Mouse (Mus musculus) CD4-positive helper T cell, adult 2 months (primary cell): ENCODE data around the gene Spryd4.
A peak's percentile ranks its signal among the peaks of the same experiment; 100 is the strongest.
"Not testable (repeated sequence)": the region's sequence is repeated elsewhere in the genome, so short reads cannot be mapped to it uniquely, and the experiment has no call there.

Source experiments
- DNase-seq: peaks from one replicate; pipeline ENCODE4 v3.0.0-alpha.2; 2012; ENCODE audit warnings: low read depth, missing footprints, low spot score

Spryd4 gene

DNA sequence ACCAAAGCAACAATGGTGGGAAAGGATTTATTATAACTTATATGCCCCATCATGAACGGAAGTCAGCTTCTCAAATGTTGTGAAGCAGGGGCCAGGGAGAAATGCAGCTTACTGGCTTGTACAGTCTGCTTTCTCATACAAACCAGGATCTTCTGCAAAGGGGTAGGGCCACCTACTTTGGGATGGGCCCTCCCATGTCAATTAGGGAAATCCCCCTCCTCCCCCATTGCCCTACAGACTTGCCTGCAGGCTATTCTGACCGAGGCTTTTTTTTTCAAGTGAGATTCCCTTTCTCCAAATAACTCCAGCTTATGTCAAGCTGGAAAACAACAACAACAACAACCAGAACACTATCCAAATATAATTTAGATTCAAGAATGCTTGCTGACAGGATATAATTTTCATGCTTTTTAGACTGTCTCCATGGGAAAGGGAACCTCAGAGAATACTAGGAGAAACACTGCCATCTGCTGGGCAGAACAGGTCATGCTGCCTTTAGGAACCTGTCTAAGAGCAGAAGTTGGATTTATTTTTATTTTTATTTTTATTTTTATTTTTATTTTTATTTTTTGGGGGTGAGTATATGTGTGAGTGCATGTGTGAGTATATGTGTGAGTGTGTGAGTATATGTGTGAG lies 23.2 kb downstream of the Spryd4 start:
- peak; percentile 81 for DNase-seq

DNA sequence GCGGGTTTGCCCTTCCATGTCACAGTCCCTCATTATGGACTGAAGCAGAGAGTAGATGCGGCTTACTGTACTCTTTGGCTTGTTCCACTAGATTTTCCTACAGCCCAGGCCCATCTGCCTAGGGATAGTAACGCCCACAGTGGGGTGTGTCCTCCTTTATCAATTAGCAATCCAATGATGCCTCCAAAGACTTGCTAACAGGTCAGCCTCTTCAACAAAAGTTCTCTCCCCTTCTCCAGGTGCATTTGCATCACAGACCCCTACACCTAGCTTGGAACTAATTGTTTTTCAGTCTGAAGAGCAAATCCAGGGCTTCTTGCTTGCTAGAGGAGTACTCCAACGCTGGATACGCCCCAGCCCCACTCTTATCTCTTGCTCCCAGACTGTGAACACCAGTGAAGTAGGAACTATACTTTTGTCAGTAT lies 24.4 kb downstream of the Spryd4 start:
- no peak for DNase-seq

DNA sequence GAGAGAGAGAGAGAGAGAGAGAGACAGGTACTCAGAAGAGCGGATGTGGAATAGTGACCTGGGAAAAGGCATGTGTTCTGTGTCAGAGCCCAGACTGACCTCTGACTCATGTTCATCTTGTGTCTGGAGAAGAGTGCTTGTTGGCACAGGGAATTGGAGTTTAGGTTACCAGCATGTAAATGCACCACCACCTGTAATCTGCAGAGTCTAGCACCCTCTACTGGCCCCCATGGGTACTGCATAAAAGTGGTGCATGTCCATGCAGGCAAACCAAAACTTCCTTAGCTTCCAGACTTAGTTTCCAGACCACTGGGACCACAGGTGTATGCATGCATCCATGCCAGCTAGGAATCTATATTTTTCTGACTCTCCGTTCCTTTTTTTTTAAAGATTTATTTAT lies 25.6 kb downstream of the Spryd4 start:
- peak; percentile 84 for DNase-seq

DNA sequence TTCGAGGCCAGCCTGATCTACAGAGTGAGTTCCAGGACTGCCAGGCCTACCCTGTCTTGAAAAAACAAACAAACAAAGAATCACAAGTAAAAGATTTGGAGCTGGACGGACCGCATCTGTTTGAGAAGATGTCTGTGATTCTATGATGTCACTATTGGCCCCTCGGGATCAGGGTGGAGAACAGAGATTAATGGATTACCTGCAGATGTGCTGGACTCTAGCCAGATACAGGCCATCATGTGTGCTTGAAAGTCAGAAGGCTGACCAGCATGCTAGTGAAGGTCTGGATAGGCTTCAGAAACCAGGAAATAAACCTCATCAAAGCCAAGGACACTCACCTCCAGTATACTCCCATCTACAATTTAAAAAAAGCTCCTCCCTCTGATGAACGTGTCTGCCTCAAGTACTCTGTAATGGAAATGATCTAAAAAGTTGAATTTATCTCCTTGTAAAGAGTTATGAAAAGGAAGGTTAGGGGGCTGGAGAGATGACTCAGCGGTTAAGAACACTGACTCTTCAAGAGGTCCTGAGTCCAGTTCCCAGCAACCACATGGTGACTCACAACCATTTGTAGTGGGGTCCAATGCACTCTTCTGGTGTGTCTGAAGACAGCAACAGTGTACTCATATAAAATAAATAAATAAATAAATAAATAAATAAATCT lies 26.2 kb downstream of the Spryd4 start:
- DNase-seq, result no peak

DNA sequence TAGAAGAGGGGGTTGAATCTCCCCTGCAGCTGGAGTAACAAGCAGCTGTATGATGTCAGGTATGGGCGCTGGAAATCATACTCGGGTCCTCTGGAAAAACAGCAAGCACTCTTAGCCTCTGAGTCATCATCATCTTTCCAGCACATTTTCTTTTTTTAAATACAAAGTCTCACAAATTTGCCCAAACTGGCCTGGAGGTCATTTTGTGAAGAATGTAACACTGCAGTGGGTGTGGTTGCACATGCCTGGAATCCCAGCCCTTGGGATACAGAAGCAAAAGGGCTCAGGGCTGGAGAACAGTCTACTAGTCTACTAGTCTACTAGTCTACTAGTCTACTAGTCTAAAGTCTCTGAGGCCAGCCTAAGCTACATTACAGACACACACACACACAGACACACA lies 27.3 kb downstream of the Spryd4 start:
- DNase-seq, result no peak

DNA sequence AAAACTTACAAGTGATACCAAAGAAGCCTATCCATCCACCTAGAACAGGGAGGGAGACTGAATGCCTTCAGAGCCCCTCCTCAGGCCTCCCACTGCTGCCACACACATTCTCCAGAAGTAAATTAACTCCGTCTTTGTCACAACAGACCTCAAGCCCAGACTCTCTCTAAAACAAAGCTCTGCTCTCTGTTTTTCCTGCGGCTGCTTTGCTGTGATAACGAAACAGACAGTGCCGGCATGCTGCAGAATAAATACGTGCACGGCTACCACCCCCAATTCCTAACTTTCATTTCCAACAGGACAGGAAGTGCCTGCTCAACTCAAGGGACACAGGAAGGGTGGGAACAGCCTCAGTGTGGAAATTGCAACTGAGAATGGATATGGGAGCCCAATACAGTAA lies 31.6 kb downstream of the Spryd4 start, which contains the start of gene Rbms2:
TSS of gene Rbms2 (minus strand) at position 309 of the 400 bp plus-strand sequence.
- no peak for DNase-seq

DNA sequence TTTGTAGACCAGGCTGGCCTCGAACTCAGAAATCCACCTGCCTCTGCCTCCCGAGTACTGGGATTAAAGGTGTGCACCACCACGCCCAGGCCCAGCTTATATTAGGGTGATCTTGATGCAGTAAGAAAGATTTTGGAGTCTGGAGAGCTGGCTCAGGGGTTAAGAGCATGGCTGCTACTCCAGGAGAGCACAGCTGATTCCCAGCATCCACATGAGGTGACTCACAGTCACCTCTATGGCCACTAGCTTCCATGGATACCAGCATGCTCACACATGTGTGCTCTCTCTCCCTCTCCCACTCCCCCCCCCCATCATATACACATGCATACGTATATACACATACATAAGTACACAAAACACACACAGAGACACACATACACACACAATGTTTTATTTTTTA lies 34.3 kb downstream of the Spryd4 start:
- no peak for DNase-seq

DNA sequence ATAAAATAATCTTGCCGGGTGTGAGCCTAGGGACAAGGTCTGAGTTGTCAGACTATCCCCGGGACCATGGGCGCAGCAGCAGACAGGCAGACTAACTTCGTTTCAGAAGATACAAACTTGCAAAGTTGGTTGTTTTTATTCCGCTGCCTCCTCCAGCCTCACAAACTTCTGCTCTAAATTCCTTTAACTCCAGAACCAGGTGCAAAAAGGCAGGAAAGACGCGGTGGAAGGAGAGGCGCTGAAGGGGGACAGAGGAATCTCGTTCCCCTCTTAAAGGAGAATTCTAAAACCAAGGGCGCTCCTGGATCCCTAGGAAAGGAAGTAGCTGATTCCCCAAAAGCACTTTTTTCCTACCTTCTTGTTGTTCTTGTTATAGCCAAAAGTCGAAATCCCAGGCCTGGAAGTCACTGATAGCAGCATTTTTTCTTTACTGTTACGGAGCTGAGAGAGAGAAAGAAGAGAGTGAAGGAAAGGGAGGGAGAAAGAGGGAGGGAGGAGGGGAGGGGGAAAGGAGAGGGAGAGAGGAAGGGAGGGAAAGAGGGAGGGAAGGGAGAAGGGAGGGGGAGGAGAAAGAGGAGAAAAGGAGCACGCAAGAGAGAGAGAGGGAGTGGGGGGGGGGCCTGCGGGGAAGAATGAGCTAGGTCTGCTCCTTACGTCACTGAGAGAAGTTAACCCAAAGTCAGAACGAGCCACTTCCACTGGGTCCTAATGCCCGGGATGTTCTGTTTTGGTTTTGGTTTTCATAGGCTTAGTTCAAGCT lies 35.4 kb downstream of the Spryd4 start:
- DNase-seq, result peak; percentile 87

DNA sequence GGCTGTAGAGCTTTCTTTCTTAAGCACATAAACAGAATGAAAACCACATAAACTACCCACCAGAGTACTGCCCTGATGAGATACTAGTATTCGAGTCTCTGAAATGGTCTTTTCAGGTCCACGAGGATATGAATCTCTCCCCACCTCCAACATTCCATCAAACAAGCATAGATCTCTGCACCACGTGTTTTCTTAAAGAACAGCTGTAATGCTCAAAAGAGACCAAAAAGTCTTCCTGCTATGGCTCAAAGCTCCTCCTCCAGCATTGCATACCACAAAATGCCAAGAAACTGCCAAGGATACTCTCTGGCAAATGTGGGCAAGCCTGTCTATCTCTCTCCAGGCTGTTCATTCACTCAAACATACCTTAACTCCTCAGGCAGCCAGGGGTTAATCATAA lies 36.3 kb downstream of the Spryd4 start:
- DNase-seq, result no peak

DNA sequence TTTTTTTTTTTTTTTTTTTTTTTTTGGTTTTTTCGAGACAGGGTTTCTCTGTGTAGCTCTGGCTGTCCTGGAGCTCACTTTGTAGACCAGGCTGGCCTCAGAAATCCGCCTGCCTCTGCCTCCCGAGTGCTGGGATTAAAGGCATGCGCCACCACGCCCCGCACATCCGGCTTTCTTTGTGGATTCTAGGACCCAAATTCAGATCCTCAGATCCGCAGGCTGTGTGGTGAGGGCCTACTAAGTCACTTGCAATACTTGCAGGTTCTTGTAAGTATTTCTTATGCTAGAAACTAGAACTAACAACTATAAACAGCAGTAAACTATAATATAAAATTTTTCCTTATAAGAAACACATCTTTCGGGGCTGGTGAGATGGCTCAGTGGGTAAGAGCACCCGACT lies 40.3 kb downstream of the Spryd4 start:
- DNase-seq, result not testable (repeated sequence)

DNA sequence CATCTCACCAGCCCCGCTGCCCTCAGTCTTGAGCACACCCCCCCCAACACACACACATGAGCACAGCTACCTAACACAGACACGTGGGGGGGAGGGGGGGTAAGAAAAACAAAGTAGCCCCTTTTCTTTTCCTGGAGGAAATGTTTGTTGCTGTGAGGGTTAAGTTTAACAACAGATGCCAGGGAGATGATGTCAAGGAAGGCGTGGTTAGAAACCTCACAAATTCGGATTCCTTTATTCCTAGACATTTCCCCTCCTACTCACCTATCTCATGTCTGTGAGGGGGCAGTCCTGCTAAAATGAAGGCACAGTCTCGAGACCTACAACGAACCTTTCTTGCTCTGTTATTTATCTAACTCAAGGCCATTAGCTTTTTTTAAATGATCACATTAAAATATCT lies 44.5 kb downstream of the Spryd4 start:
- no peak for DNase-seq

DNA sequence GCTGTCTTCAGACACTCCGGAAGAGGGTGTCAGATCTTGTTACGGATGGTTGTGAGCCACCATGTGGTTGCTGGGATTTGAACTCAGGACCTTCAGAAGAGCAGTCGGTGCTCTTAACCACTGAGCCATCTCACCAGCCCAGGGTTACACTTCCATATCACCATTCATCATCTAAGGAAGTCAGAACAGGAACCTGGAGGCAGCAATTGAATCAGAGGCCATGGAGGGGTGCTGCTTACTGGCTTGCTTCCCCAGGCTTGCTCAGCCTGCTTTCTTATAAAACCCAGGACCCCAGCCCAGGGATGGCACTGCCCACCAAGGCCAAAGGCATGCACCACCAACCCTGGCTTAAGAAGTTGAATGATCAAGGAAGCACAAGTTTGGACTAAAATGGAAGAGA lies 45.9 kb downstream of the Spryd4 start:
- DNase-seq, result not testable (repeated sequence)
